12 mouse cellular contexts compared by ENCODE assay signal in genomic region chr8:92482393-92482792, GRCm38 (mm10).
"Had no signal": no experiment of that assay in that cellular context is flagged by ENCODE, and none has a peak within 500 bp of the region (broad histone marks: within the 10 kb centered on the region; RNA-seq: fewer than 3 reads in every experiment).

No protein-coding gene starts in this region.

- DNase-seq: left cerebral cortex, postnatal 4 days; liver; liver, embryonic 13.5 days; liver, postnatal 0 days; lung, adult 18-20 months; lung, adult 2 months; lung, embryonic 14.5 days; lung, postnatal 10 days; lung, postnatal 14 days; lung, postnatal 36 days; lung, postnatal 4 days; midbrain, embryonic 14.5 days had no signal
